Mouse (Mus musculus): ENCODE results near the gene Slc38a2.

DNA sequence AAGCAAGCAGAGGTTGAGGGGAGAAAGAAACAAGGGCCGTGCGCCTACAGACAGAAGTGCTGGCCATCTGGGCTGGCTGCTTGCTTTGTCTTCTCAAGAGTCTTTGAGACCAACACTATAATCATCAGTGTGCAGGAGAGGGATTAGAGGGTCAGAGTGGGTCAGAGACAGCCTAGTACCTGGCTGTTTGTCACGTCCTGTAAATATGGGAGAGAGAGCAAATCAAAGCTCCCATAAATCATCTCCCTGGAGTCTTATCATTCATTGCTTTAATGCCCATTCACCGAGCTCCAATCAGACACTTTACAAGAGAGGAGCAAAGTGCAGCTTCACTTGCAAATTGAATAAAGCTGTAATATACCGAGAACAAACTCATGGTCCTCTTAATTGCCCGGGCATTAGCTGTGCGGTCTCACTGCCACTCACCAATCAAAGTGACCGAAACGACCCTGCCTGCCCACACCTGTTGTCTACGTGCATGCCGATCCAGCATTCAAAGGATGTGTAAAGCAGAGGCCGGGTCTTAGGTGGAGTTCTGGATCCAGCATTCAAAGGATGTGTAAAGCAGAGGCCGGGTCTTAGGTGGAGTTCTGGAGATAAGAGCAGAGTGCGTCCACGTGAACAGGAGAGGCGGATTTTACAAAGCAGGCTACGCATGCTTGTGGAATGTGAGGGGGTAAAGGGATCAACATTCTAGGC is 41.8 kb downstream of the Slc38a2 start:
- TF ChIP-seq ZC3H11A (IDR thresholded peaks at IDR 0.05; ENCODE audit: borderline replicate concordance, low read depth, low read length), result no peak
- TF ChIP-seq HCFC1 (IDR thresholded peaks at IDR 0.05; ENCODE audit: borderline replicate concordance, insufficient read depth, low read length), result no peak
- no peak for TF ChIP-seq MAFK (IDR thresholded peaks at IDR 0.05; ENCODE audit: insufficient read depth, low read depth, low read length)
- TF ChIP-seq ZNF384 (IDR thresholded peaks at IDR 0.05; ENCODE audit: low read depth, low read length), result no peak
